Mouse (Mus musculus): ENCODE measurements at regions not wholly inside any gene's neighbourhood (a gene's known extent, or its start where the extent isn't known, plus 50 kb on each side); places are given as distances from the start of the nearest gene placed in this dataset.

GRCm38 (mm10) chr3:143377446-143377845 lies 495.6 kb upstream of the Pkn2 start:
- Histone ChIP-seq H3K27me3 (replicated peaks; ENCODE audit: control insufficient read depth, insufficient read depth, low read length) (no peaks in the 10 kb centered on the region), H3K9me3 (ENCODE audit: control insufficient read depth, low read length) (no peaks in the 10 kb centered on the region), H3K9ac (replicated peaks; ENCODE audit: low read depth, low read length) (no peak overlapping the region), H3K4me2 (ENCODE audit: low read length) (no peak overlapping the region), H3K4me1 (replicated peaks; ENCODE audit: control insufficient read depth, insufficient read depth, low read length) (no peaks in the 10 kb centered on the region; the same call in 1 of the 2 replicates), H3K27ac (ENCODE audit: low read length) (no peak overlapping the region), H3K36me3 (ENCODE audit: control insufficient read depth, insufficient read depth) (no peaks in the 10 kb centered on the region), H3K4me3 (replicated peaks; ENCODE audit: low read length) (no peak overlapping the region)
- ATAC-seq: no peak
- WGBS: 92% methylated on average over 5 of the region's 5 CpGs

- no peak for ATAC-seq
- no peak overlapping the region for H3K9ac ChIP-seq (replicated peaks; ENCODE audit: low read depth, low read length)
Observed at GRCm38 (mm10) chr3:143375527-143376061, 493.8 kb upstream of the Pkn2 start.

DNA sequence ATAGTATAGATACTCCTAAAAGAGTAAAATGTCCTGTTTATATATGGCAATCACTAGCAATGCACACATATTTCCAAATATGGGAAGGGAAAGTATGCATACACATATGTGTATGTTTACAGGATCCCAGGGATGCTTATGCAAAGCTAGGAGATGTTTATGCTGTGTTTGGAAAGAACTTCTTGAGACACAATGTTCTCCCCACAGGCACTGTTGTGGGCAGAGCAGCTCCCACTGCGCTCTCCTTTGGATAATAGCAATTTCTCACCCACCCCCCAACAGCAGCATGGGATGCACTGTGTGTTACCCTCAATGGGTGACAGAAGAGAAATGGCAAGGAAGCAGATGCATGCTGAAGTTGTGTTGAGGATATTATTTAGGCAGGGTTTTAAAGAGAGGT lies 491.7 kb upstream of the Pkn2 start:
- H3K36me3 ChIP-seq (ENCODE audit: control insufficient read depth, insufficient read depth): no peaks in the 10 kb centered on the region
- no peak overlapping the region for H3K27ac ChIP-seq (ENCODE audit: low read length)
- no peak overlapping the region for H3K4me3 ChIP-seq (replicated peaks; ENCODE audit: low read length)
- H3K9me3 ChIP-seq (ENCODE audit: control insufficient read depth, low read length): 0 out of 2 replicates have a peak, but pooled peaks cover 2% of the 10 kb centered on the region
- H3K4me1 ChIP-seq (replicated peaks; ENCODE audit: control insufficient read depth, insufficient read depth, low read length): no peaks in the 10 kb centered on the region
- WGBS: 92% methylated on average over 1 of the region's 1 CpGs
- H3K27me3 ChIP-seq (replicated peaks; ENCODE audit: control insufficient read depth, insufficient read depth, low read length): no peaks in the 10 kb centered on the region
- ATAC-seq: no peak
- no peak overlapping the region for H3K9ac ChIP-seq (replicated peaks; ENCODE audit: low read depth, low read length)
- H3K4me2 ChIP-seq (ENCODE audit: low read length): no peak overlapping the region

More at GRCm38 (mm10) chr3:143375527-143376061, 493.8 kb upstream of the Pkn2 start:
- H3K27ac ChIP-seq (ENCODE audit: low read length): no peak overlapping the region
- H3K27me3 ChIP-seq (replicated peaks; ENCODE audit: control insufficient read depth, insufficient read depth, low read length): no peaks in the 10 kb centered on the region
- no peak overlapping the region for H3K4me3 ChIP-seq (replicated peaks; ENCODE audit: low read length)
- no peak overlapping the region for H3K4me2 ChIP-seq (ENCODE audit: low read length)
- H3K36me3 ChIP-seq (ENCODE audit: control insufficient read depth, insufficient read depth): no peaks in the 10 kb centered on the region
- WGBS: 69% methylated on average over 10 of the region's 10 CpGs
- no peaks in the 10 kb centered on the region; the same call in 1 of the 2 replicates for H3K4me1 ChIP-seq (replicated peaks; ENCODE audit: control insufficient read depth, insufficient read depth, low read length)
- no peaks in the 10 kb centered on the region for H3K9me3 ChIP-seq (ENCODE audit: control insufficient read depth, low read length)

DNA sequence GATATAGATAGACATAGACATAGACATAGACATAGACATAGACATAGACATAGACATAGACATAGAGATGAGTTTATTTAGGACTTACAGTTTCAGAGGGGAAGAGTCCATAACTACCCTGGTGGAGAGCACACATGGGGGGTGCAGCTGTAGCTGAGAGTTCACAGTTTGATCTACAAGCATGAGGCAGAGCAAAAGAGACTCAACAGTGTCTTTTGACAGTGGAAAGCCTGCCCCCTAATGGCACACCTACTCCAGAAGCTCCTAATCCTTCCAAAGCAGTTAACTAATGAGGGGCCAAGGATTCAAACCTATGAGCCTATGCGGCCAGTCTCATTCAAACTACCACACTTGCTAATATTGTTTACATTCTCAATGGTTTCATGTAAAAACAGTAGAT lies 487.2 kb upstream of the Pkn2 start:
- no peak overlapping the region for H3K9ac ChIP-seq (replicated peaks; ENCODE audit: low read depth, low read length)
- H3K4me1 ChIP-seq (replicated peaks; ENCODE audit: control insufficient read depth, insufficient read depth, low read length): no peaks in the 10 kb centered on the region
- H3K27ac ChIP-seq (ENCODE audit: low read length): no peak overlapping the region
- H3K9me3 ChIP-seq (ENCODE audit: control insufficient read depth, low read length): 0 out of 2 replicates have a peak, but pooled peaks cover 2% of the 10 kb centered on the region
- no peaks in the 10 kb centered on the region for H3K27me3 ChIP-seq (replicated peaks; ENCODE audit: control insufficient read depth, insufficient read depth, low read length)
- no peak overlapping the region for H3K4me3 ChIP-seq (replicated peaks; ENCODE audit: low read length)
- WGBS: 79% methylated on average over 1 of the region's 1 CpGs
- ATAC-seq: no peak
- H3K36me3 ChIP-seq (ENCODE audit: control insufficient read depth, insufficient read depth): no peaks in the 10 kb centered on the region
- no peak overlapping the region for H3K4me2 ChIP-seq (ENCODE audit: low read length)

- Histone ChIP-seq H3K36me3 (ENCODE audit: control insufficient read depth, insufficient read depth) (no peaks in the 10 kb centered on the region), H3K4me1 (replicated peaks; ENCODE audit: control insufficient read depth, insufficient read depth, low read length) (no peaks in the 10 kb centered on the region), H3K27me3 (replicated peaks; ENCODE audit: control insufficient read depth, insufficient read depth, low read length) (no peaks in the 10 kb centered on the region), H3K27ac (ENCODE audit: low read length) (no peak overlapping the region), H3K4me2 (ENCODE audit: low read length) (no peak overlapping the region), H3K4me3 (replicated peaks; ENCODE audit: low read length) (no peak overlapping the region), H3K9me3 (ENCODE audit: control insufficient read depth, low read length) (no peaks in the 10 kb centered on the region), H3K9ac (replicated peaks; ENCODE audit: low read depth, low read length) (no peak overlapping the region)
- no peak for ATAC-seq
- 94% methylated on average over 7 of the region's 7 CpGs for WGBS
Observed at GRCm38 (mm10) chr3:143340032-143340431, 458.2 kb upstream of the Pkn2 start.

- Histone ChIP-seq H3K4me3 (replicated peaks; ENCODE audit: low read length) (no peak overlapping the region), H3K4me2 (ENCODE audit: low read length) (no peak overlapping the region), H3K27ac (ENCODE audit: low read length) (no peak overlapping the region), H3K9ac (replicated peaks; ENCODE audit: low read depth, low read length) (no peak overlapping the region), H3K36me3 (ENCODE audit: control insufficient read depth, insufficient read depth) (no peaks in the 10 kb centered on the region), H3K9me3 (ENCODE audit: control insufficient read depth, low read length) (no peaks in the 10 kb centered on the region), H3K4me1 (replicated peaks; ENCODE audit: control insufficient read depth, insufficient read depth, low read length) (no peaks in the 10 kb centered on the region), H3K27me3 (replicated peaks; ENCODE audit: control insufficient read depth, insufficient read depth, low read length) (no peaks in the 10 kb centered on the region)
- peak; percentile 58 for ATAC-seq
- WGBS: 72% methylated on average over 3 of the region's 3 CpGs
Observed at GRCm38 (mm10) chr3:143333339-143333738, 451.5 kb upstream of the Pkn2 start.

- no peaks in the 10 kb centered on the region for H3K36me3 ChIP-seq (ENCODE audit: control insufficient read depth, insufficient read depth)
- no peaks in the 10 kb centered on the region for H3K9me3 ChIP-seq (ENCODE audit: control insufficient read depth, low read length)
- no peaks in the 10 kb centered on the region for H3K27me3 ChIP-seq (replicated peaks; ENCODE audit: control insufficient read depth, insufficient read depth, low read length)
- H3K9ac ChIP-seq (replicated peaks; ENCODE audit: low read depth, low read length): no peak overlapping the region
- H3K4me3 ChIP-seq (replicated peaks; ENCODE audit: low read length): no peak overlapping the region
- no peak overlapping the region for H3K4me2 ChIP-seq (ENCODE audit: low read length)
- H3K4me1 ChIP-seq (replicated peaks; ENCODE audit: control insufficient read depth, insufficient read depth, low read length): peaks cover 2% of the 10 kb centered on the region; the same call in 1 of the 2 replicates
- ATAC-seq: no peak
- H3K27ac ChIP-seq (ENCODE audit: low read length): no peak overlapping the region
Observed at GRCm38 (mm10) chr3:143328521-143328920, 446.7 kb upstream of the Pkn2 start.

- Histone ChIP-seq H3K36me3 (ENCODE audit: control insufficient read depth, insufficient read depth) (no peaks in the 10 kb centered on the region), H3K27ac (ENCODE audit: low read length) (no peak overlapping the region), H3K27me3 (replicated peaks; ENCODE audit: control insufficient read depth, insufficient read depth, low read length) (no peaks in the 10 kb centered on the region), H3K4me1 (replicated peaks; ENCODE audit: control insufficient read depth, insufficient read depth, low read length) (peaks cover 2% of the 10 kb centered on the region; the same call in 1 of the 2 replicates), H3K4me3 (replicated peaks; ENCODE audit: low read length) (no peak overlapping the region), H3K4me2 (ENCODE audit: low read length) (no peak overlapping the region), H3K9me3 (ENCODE audit: control insufficient read depth, low read length) (no peaks in the 10 kb centered on the region), H3K9ac (replicated peaks; ENCODE audit: low read depth, low read length) (no peak overlapping the region)
- ATAC-seq: peak; percentile 57; the same call in 1 of the 2 replicates
- 55% methylated on average over 4 of the region's 4 CpGs for WGBS
Observed at GRCm38 (mm10) chr3:143327652-143328051, 445.8 kb upstream of the Pkn2 start.

DNA sequence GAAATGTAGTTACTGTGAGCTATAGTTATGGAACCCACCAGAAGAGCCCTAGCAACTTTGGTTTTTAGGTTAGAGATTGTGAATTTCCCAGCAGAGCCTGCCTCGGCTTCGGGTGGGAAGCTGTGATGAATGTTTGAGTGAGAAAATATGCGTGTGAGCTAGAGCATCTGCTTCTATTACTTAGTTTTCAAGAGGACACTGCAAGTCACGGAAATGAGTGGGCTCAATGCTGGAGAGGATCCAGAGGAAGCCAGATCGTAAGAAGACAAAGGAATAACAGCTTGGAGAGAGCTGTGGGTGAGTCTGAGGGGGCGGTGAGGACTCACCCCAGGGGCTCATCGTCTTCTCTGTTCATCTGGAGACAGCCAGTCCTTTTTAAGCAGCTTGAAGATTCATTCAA lies 434.7 kb upstream of the Pkn2 start:
- WGBS: 55% methylated on average over 7 of the region's 7 CpGs
- H3K4me2 ChIP-seq (ENCODE audit: low read length): no peak overlapping the region
- H3K36me3 ChIP-seq (ENCODE audit: control insufficient read depth, insufficient read depth): no peaks in the 10 kb centered on the region
- no peak for ATAC-seq
- H3K9me3 ChIP-seq (ENCODE audit: control insufficient read depth, low read length): no peaks in the 10 kb centered on the region
- H3K4me3 ChIP-seq (replicated peaks; ENCODE audit: low read length): no peak overlapping the region
- no peaks in the 10 kb centered on the region for H3K4me1 ChIP-seq (replicated peaks; ENCODE audit: control insufficient read depth, insufficient read depth, low read length)
- no peak overlapping the region for H3K9ac ChIP-seq (replicated peaks; ENCODE audit: low read depth, low read length)
- no peaks in the 10 kb centered on the region for H3K27me3 ChIP-seq (replicated peaks; ENCODE audit: control insufficient read depth, insufficient read depth, low read length)
- no peak overlapping the region for H3K27ac ChIP-seq (ENCODE audit: low read length)

GRCm38 (mm10) chr3:143291793-143292192 lies 410.0 kb upstream of the Pkn2 start:
- no peak overlapping the region for H3K4me2 ChIP-seq (ENCODE audit: low read length)
- no peak overlapping the region for H3K27ac ChIP-seq (ENCODE audit: low read length)
- 77% methylated on average over 4 of the region's 4 CpGs for WGBS
- no peaks in the 10 kb centered on the region for H3K4me1 ChIP-seq (replicated peaks; ENCODE audit: control insufficient read depth, insufficient read depth, low read length)
- no peaks in the 10 kb centered on the region for H3K36me3 ChIP-seq (ENCODE audit: control insufficient read depth, insufficient read depth)
- H3K9ac ChIP-seq (replicated peaks; ENCODE audit: low read depth, low read length): no peak overlapping the region
- H3K9me3 ChIP-seq (ENCODE audit: control insufficient read depth, low read length): no peaks in the 10 kb centered on the region
- ATAC-seq: no peak
- H3K4me3 ChIP-seq (replicated peaks; ENCODE audit: low read length): no peak overlapping the region
- no peaks in the 10 kb centered on the region for H3K27me3 ChIP-seq (replicated peaks; ENCODE audit: control insufficient read depth, insufficient read depth, low read length)

Data from forebrain, embryonic 16.5 days (tissue).